Mouse (Mus musculus): ENCODE data around the gene Cobl. TPM values are rescaled to one million over a fixed set of nuclear protein-coding genes. Genes with fewer than 3 reads are reported as not detected.

Gene Cobl
- polyA plus RNA-seq (2015; fragmentation: Nextera tagmentation; extraction: Ambion mirVana) = 16.1 and 16.8 TPM in 2 replicates

DNA sequence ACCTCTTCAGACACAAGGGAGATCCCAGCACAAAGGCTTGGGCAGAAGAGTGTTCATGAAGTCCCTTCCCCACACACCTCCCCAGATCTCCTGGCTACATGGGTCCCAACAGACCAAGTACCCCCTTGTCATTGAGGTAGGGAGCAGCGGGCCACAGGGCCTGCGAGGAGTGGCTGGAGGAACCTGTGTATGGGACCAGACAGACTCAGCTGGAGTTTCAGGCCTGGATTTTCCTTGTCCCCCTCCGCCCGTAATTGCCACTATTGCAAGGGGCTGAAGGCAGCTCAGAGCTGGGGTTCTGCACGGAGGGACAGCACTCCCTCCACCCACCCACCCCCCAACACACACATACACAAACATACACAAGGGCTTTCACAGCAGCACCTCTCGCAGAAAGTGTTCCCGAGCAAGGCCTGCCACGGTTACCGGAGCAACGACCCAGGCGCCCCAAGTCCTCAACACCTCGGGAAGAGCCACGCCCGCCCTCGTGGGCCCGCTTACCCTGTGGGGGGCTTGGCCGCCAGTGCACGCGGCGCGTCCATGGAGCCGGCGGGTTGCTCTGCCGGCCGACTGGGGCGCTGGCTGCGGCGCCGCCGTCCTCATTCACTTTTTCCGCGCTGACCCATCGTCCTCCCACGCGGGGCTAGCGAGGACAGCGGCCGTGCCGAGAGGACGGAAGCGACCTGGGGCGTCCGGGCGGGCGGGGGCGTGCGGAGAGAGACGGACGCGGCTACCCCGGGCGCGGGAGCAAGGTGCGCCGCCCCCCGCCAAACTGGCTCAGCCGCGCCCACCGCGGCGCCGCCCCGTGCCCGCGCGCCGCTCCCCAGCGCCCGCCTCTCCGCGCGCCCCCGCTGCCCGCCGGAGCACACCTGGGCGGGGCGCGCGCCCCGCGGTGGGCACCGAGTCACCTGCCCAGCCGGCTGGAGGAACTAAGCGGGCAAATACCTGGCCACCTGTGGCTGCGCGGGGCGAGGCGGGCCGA lies at the start of gene Cobl:
TSS of gene Cobl (minus strand) at position 780 of the 982 bp plus-strand sequence.
- Histone ChIP-seq H3K9ac (peak within 1 kb of the TSS; percentile 74), H3K4me3 (peak within 1 kb of the TSS; percentile 84), H3K36me3 (replicated peaks) (no peaks in the 10 kb centered on the region), H3K27ac (peak within 1 kb of the TSS; percentile 47), H3K4me1 (peaks cover 9% of the 10 kb centered on the region; the same call in 1 of the 2 replicates), H3K4me2 (peak within 1 kb of the TSS; percentile 87), H3K9me3 (no peaks in the 10 kb centered on the region), H3K27me3 (replicated peaks) (peaks cover 7% of the 10 kb centered on the region; the same call in 1 of the 2 replicates)
- ATAC-seq (replicated peaks) = peak; percentile 82
- 2% methylated on average over 87 of the region's 89 CpGs for WGBS

DNA sequence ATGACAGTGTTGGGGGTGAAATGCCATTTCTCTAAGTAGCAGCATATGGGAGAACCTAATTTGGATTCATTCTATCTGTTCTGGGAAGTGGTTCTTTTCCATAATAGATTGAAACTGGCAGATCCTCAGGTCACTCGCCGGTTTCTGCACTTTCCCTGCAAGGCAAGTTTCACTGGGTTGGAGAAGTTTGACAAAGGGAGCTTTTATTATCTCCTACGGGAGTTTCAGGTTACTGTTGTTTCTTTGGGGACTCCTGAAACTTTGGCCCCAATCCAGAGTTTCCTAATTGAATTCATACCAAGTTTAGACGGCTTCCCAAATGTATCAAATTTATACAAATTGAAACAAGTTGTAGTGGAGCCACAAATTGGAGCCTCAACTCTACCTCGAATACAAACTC lies 49.0 kb upstream of the Cobl start:
- Histone ChIP-seq H3K36me3 (replicated peaks) (no peaks in the 10 kb centered on the region), H3K27ac (no peak overlapping the region), H3K9me3 (no peaks in the 10 kb centered on the region), H3K27me3 (replicated peaks) (no peaks in the 10 kb centered on the region), H3K4me3 (no peak overlapping the region), H3K4me2 (no peak overlapping the region), H3K9ac (no peak overlapping the region), H3K4me1 (no peaks in the 10 kb centered on the region)
- WGBS = 52% methylated on average over 5 of the region's 5 CpGs
- ATAC-seq (replicated peaks) = no peak

DNA sequence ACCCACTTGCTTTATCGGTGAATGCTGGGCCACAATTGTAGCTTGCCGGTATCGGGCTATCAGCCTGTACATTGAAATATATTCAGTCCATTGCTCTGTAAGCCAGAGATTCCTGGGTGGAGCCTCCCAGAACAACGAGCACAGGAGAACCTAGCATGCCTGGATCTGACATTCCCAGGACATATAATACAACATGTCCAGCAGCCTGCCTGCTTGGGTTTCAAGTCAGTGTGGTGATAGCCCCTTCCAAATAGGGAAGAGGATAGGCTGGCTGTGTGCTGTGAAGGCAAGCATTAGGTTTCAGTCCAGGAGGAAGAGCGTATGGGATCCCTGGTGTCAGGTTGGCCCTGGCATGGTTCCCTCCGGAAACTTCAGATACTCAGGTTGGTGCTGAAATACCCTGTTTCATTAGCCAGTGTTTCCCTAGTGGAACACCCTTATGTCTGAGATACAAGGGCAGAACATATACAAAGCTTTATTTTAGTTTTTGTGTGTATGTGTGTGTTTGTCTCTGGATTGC lies 41.7 kb upstream of the Cobl start:
- 88% methylated on average over 6 of the region's 6 CpGs for WGBS
- Histone ChIP-seq H3K27me3 (replicated peaks) (no peaks in the 10 kb centered on the region), H3K4me1 (no peaks in the 10 kb centered on the region), H3K4me2 (no peak overlapping the region), H3K9ac (no peak overlapping the region), H3K36me3 (replicated peaks) (no peaks in the 10 kb centered on the region), H3K4me3 (no peak overlapping the region), H3K9me3 (no peaks in the 10 kb centered on the region), H3K27ac (no peak overlapping the region)
- no peak for ATAC-seq (replicated peaks)

DNA sequence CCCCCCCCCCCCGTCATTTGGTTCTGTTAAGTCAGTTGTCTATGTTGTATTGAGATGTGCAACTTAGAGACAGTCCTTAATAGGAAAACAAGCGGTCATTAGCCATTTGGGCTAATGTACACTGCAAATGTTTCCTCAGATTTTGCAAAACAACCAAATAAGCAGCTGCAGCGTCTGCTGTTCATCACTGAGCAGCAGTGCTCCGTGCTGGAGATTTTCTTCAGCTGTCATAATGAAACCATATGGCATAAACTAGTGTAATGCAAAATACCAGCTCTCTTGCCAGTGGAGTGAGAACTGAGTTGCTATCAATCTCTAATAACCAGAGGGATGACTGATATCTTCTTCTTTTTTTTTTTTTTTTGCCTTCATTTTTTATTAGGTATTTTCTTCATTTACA lies 39.0 kb upstream of the Cobl start:
- H3K4me1 ChIP-seq = no peaks in the 10 kb centered on the region
- ATAC-seq (replicated peaks) = no peak
- 86% methylated on average over 4 of the region's 4 CpGs for WGBS

DNA sequence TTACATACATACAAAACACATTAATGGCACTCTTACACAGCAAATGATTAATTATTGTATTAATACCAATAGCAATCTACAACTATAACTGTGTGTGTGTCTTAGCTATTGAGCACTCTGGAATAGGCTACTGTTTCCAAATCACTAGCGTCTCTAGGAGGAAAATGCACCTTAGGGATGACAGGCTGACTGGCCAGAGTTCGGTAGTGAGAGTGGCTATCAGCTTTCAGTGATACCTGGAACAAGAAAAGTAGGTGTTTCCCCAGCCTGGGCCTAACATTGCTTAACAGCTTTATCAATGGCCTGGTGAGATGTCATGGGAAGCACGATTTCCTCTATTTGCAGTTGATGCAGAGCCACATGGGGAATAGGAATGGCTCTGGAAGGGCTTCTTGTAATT lies 37.0 kb upstream of the Cobl start:
- H3K4me3 ChIP-seq = no peak overlapping the region
- H3K27ac ChIP-seq = no peak overlapping the region
- no peaks in the 10 kb centered on the region for H3K9me3 ChIP-seq
- H3K9ac ChIP-seq = no peak overlapping the region
- H3K27me3 ChIP-seq (replicated peaks) = no peaks in the 10 kb centered on the region
- H3K4me2 ChIP-seq = no peak overlapping the region
- H3K4me1 ChIP-seq = no peaks in the 10 kb centered on the region
- no peaks in the 10 kb centered on the region for H3K36me3 ChIP-seq (replicated peaks)
- ATAC-seq (replicated peaks) = no peak
- 86% methylated on average over 3 of the region's 3 CpGs for WGBS

More for the DNA sequence above, 39.0 kb upstream of the Cobl start:
- H3K4me3 ChIP-seq = no peak overlapping the region
- H3K9me3 ChIP-seq = no peaks in the 10 kb centered on the region
- H3K9ac ChIP-seq = no peak overlapping the region
- no peaks in the 10 kb centered on the region for H3K27me3 ChIP-seq (replicated peaks)
- H3K27ac ChIP-seq = no peak overlapping the region
- no peak overlapping the region for H3K4me2 ChIP-seq
- H3K36me3 ChIP-seq (replicated peaks) = no peaks in the 10 kb centered on the region

DNA sequence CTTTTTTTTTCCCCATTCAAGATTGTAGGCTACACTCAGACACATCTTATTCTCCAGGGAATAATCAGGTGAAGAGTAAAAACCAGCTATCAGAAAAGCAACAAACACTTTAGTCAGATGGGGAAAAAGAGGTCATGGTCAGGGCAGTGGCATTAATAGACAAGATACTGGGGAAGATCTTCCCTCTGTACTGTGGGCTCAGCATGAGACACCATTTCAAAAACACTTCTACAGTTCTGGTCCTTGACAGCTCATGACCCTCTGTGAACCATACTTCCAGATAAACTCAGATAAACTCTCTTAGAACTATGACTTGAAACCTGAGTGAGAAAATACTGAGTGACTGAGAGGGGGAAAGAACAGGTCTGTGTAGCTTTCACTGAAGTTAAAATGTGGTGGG lies 29.0 kb upstream of the Cobl start:
- Histone ChIP-seq H3K4me1 (no peaks in the 10 kb centered on the region), H3K27ac (no peak overlapping the region), H3K4me2 (no peak overlapping the region), H3K27me3 (replicated peaks) (no peaks in the 10 kb centered on the region), H3K9ac (no peak overlapping the region), H3K9me3 (no peaks in the 10 kb centered on the region), H3K36me3 (replicated peaks) (no peaks in the 10 kb centered on the region), H3K4me3 (no peak overlapping the region)
- ATAC-seq (replicated peaks) = no peak

DNA sequence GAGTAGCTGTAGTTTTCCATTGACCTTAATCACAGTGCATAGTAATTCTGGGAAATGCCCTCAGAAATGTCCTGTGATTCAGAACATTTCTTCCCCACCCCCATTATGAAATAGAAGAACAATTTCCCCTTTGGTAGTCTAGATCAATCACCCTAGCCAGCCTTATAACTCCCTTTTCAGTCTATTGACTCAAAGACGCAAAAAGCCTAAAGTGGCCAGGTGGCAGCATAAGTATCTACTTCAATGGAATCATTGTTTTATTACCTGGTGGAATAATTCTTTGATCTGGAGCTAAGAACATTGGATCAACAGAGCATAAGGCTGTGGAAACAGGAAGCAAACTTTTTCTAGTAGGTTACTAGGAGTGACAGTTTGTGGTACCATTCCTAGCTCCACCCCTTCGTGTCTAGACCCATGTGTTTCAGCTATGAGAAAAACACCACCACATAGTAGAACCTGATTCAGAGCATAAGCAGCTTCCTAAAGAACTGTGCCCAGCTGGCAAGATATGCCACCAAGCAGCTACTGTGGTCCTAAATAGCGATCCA lies 15.2 kb upstream of the Cobl start:
- Histone ChIP-seq H3K4me3 (no peak overlapping the region), H3K27me3 (replicated peaks) (no peaks in the 10 kb centered on the region), H3K27ac (no peak overlapping the region), H3K36me3 (replicated peaks) (no peaks in the 10 kb centered on the region), H3K4me1 (no peaks in the 10 kb centered on the region), H3K4me2 (no peak overlapping the region), H3K9ac (no peak overlapping the region), H3K9me3 (no peaks in the 10 kb centered on the region)
- ATAC-seq (replicated peaks) = no peak
- 94% methylated on average over 3 of the region's 3 CpGs for WGBS

DNA sequence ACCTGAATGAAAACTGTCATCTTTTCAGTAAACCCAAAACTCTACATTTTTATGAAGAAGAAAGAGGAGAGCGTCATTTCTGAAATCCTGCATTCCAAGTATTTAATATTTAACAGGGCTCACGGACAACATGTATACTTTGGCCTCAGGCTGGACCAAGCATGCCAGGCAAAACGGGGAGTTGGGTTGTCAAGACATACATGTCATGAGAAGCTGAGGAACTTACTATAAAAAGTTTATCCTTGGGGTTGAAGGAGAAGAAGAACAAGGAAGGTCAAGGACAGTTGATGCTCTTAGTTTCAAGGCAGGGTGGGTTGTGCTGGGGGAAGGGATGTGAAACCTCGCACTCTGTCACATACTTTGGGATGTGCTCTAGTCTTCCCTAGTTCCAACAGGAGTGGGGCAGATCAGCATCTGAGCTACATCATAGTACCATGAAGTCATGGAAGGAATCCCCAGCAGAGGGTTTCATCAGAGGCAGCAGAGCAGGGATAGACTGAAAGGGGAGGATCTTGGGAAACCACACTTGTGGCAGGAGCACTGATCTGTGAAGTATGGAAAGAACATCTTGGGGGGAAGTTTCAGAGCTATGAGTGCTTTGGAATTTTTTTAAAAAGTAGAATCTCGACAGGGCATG lies 9.7 kb upstream of the Cobl start:
- Histone ChIP-seq H3K27me3 (replicated peaks) (no peaks in the 10 kb centered on the region), H3K9me3 (no peaks in the 10 kb centered on the region), H3K27ac (no peak overlapping the region), H3K4me1 (no peaks in the 10 kb centered on the region), H3K9ac (no peak overlapping the region), H3K4me3 (no peak overlapping the region), H3K36me3 (replicated peaks) (no peaks in the 10 kb centered on the region), H3K4me2 (no peak overlapping the region)
- WGBS = 84% methylated on average over 5 of the region's 5 CpGs
- no peak for ATAC-seq (replicated peaks)

DNA sequence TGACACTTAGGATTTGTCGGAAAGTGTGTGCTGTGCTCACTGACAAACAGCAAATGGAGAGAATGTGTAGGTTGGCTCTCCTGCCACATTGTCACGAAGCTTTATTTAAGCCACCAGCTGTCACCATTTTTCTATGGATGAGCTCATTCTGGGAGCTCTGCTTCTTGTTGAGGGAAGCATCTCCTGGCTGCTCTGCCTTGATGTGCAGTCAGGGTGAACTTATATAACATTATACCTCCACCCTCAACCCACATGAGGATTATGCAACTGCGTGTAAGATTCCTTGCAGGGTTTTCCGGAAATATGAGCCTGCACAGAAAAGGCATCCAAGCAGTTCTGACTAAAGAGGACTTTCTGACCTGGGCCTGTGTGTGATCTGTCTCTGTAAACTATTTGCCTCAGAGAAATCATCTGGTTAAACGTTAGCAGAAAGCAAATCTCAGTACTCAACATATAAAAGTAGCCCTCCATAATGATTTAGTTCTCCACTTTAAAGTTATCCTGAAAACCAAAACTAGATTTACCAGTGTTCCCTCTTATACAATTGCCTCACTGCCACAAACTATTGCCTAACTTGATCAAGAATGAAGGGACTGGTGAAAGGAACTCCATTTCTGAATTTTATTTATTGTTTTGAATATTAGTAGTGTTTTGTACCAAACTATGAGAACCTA lies 9.0 kb upstream of the Cobl start:
- H3K36me3 ChIP-seq (replicated peaks) = no peaks in the 10 kb centered on the region
- 78% methylated on average over 5 of the region's 5 CpGs for WGBS
- H3K4me3 ChIP-seq = no peak overlapping the region
- no peaks in the 10 kb centered on the region for H3K4me1 ChIP-seq
- no peak for ATAC-seq (replicated peaks)
- no peak overlapping the region for H3K4me2 ChIP-seq
- no peak overlapping the region for H3K27ac ChIP-seq
- H3K9me3 ChIP-seq = no peaks in the 10 kb centered on the region
- no peak overlapping the region for H3K9ac ChIP-seq
- H3K27me3 ChIP-seq (replicated peaks) = no peaks in the 10 kb centered on the region

DNA sequence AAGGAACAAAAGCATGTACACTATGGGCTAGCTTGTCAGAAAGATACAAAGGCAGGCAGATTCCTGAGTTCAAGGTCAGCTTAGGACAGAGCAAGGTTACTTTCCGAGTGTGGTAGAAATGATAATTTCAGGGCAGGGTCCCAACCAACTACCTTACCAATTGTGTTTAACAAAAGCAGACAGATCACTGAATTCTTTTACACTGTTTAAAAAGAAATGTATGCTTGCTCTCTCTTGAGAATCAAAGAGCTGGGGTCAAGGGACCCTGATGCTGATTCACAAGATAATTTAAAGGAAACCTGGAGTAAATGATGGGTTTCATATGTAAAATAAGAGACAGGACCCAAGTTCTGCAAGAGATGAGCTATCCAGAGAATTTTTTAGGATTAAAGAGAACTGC lies 4.9 kb upstream of the Cobl start:
- no peak overlapping the region for H3K27ac ChIP-seq
- no peaks in the 10 kb centered on the region for H3K9me3 ChIP-seq
- WGBS = 85% methylated on average over 1 of the region's 1 CpGs
- no peaks in the 10 kb centered on the region for H3K4me1 ChIP-seq
- no peak overlapping the region for H3K4me2 ChIP-seq
- no peak for ATAC-seq (replicated peaks)
- H3K27me3 ChIP-seq (replicated peaks) = peaks cover 7% of the 10 kb centered on the region; the same call in 1 of the 2 replicates
- no peak overlapping the region for H3K4me3 ChIP-seq
- H3K36me3 ChIP-seq (replicated peaks) = no peaks in the 10 kb centered on the region
- no peak overlapping the region for H3K9ac ChIP-seq

DNA sequence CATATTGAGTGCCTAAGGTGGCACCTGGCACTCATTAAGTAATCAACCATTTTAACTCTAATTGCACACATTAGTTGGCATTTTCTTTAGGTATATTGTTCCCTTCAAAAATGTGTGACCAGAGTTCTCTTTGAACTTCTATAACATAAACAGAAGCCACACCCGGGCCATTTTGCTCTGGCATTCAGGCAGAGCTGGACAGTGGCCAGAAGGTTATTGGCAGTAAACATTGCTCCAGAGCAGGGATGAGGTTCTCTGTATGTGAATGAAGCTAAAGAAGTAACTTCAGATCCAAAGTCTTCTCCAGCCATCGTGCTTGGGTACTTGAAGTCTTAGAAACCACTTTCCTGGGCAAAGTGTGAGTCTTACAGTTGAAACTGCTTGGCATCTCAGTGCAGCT lies 3.9 kb upstream of the Cobl start:
- H3K36me3 ChIP-seq (replicated peaks) = no peaks in the 10 kb centered on the region
- ATAC-seq (replicated peaks) = no peak
- WGBS = 81% methylated on average over 2 of the region's 2 CpGs
- H3K27me3 ChIP-seq (replicated peaks) = peaks cover 7% of the 10 kb centered on the region; the same call in 1 of the 2 replicates
- peaks cover 7% of the 10 kb centered on the region; the same call in 1 of the 2 replicates for H3K4me1 ChIP-seq
- H3K27ac ChIP-seq = no peak overlapping the region
- no peak overlapping the region for H3K4me2 ChIP-seq
- no peak overlapping the region for H3K4me3 ChIP-seq
- H3K9ac ChIP-seq = no peak overlapping the region
- no peaks in the 10 kb centered on the region for H3K9me3 ChIP-seq

DNA sequence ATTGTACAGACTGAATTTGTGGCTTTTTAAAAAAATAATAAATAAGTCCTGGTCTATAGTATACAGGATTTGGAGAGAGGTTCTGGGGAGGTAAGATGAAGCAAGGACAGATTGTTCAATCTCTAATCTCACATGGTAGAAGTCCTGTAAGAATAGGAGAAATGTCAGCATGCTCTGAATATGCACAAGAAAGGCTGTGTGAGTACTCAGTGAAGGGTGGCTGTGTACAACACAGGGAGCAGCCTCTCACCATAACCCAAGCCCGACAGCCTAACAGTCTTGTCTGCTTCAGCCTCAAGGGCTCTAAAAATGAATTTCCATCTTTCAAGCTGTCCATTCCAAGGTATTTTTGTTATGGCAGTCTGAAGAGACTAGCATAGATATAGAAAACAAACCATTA lies 3.1 kb upstream of the Cobl start:
- H3K9ac ChIP-seq = no peak overlapping the region
- no peaks in the 10 kb centered on the region for H3K36me3 ChIP-seq (replicated peaks)
- H3K9me3 ChIP-seq = no peaks in the 10 kb centered on the region
- ATAC-seq (replicated peaks) = no peak
- 98% methylated on average over 1 of the region's 1 CpGs for WGBS
- peaks cover 9% of the 10 kb centered on the region; the same call in 1 of the 2 replicates for H3K4me1 ChIP-seq
- H3K27me3 ChIP-seq (replicated peaks) = peaks cover 7% of the 10 kb centered on the region; the same call in 1 of the 2 replicates
- no peak overlapping the region for H3K4me3 ChIP-seq
- no peak overlapping the region for H3K4me2 ChIP-seq
- no peak overlapping the region for H3K27ac ChIP-seq

Data from midbrain, embryonic 15.5 days (tissue).